Mouse (Mus musculus) gastrocnemius, adult 18-20 months (tissue): Measurements from ENCODE around the gene Atp5b. TPM values are rescaled to one million over a fixed set of nuclear protein-coding genes. Genes with fewer than 3 reads are reported as not detected.

ENCODE experiments used
- DNase-seq: peaks from one replicate; pipeline ENCODE4 v3.0.0; 2021; ENCODE audit warnings: low spot score
- microRNA-seq: library from miRNA; unstranded; fragments of <30 nt; microRNA quantifications from one replicate; pipeline ENCODE4 v1.2.0, GENCODE M21; 2021
- total RNA-seq, 2 experiments: library from RNA; stranded (reverse); gene quantifications; 2 replicates each; pipeline ENCODE4 v1.2.3; 2021

The Atp5b gene
- total RNA-seq, 2 experiments from 2014 or later: 3,383 to 3,450 TPM

- DNase-seq: no peak
Measured at GRCm38 (mm10) chr10:128095003-128095636, 12.0 kb downstream of the Atp5b start.

- no peak for DNase-seq
Measured at GRCm38 (mm10) chr10:128096313-128096692, 13.2 kb downstream of the Atp5b start.

DNA sequence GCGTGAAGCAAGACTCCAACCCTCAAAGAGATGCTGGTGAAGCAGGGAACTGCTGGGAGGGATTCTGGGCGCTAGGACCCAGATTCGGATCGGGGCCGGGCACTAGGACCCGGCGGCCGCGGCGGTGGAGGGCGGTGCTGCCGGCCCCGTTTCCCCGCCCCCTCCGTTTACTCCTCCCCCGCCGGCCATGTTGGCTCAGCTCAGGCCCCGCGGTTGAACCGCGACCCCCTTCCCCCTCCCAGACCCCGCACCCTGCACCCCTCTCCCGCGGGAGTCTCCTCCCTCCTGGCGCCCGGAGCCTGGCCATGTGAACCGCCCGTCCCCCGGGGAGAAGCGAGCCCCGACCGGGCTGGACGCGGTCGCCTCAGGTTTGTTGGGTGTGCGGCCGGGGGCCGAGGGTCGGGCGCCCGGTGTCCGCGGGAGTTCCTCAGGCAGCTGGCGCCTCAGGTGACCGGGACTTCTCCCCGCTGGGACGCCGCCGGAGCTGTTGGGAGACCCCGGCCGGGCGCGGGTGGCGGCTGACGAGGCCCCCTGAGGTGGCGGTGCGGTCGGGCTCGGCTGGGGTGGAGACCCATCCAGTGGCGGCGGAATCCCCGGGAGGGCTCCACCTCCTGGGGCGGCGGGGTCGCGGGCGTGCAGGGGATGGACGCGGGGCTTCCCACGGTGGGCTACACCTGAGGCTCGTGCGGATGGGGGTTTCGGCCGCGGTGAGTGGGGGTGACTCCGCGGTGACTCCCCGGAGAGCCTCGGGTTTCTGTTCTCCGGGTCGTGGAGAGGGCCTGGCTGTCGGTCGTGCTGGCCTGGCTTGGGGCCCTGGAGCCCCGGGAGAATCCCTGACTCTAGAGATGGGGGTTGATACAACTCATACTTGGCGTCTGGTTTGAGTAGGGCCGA is 13.9 kb downstream of the Atp5b start:
- peak; percentile 70 for DNase-seq

- peak; percentile 45 for DNase-seq
Measured at GRCm38 (mm10) chr10:128097587-128097971, 14.5 kb downstream of the Atp5b start.

DNA sequence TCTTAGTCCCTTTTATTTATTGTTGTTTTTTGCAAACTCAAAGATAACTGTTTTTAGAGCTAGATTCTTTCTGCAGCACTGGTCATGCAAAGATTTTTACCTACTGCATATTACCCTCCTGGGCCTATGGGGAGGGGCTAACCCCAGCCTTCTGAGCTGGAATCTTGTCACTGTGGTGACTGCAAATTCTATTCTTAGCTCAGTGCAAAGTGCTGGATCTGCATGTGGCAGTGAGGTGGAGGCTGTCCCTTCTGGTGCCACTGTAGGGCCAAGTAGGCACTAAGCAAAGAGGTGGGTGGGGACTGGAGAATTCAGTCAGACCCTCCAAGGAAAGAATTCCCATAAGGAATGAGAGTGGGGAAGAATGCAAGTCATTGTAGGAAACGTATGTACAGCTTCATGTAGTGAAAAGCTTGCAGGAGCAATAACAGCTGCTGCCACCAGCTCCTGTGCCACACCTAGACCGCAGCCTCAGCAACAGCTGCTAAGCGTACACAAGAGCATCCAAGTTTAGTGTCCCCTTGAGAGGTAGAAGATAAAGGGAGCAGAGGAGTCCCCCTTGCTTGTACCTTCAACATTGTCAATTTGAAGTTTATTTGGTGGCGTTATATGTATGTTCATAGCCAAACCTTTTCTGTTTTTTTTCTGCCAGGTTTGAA is 27.2 kb downstream of the Atp5b start:
- DNase-seq: peak; percentile 64

- no peak for DNase-seq
Measured at GRCm38 (mm10) chr10:128111227-128111626, 28.2 kb downstream of the Atp5b start.

DNA sequence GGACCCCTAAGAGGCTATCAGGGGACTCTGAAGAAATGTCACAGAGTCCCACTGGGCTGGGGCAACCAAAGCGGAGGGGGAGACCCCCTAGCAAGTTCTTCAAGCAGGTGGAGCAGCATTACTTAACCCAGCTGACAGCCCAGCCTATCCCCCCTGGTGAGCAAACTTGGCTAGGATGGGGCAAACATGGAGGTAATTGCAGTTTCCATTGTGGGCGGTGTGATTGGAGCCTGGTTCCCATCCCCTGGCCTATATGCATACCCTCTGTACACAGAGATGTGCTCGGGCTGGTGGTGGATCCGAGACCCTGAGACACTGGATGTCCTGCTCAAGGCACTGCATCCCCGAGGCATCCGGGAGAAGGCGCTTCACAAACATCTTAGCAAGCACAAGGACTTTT is 40.8 kb downstream of the Atp5b start:
- no peak for DNase-seq

- DNase-seq: no peak
Measured at GRCm38 (mm10) chr10:128124831-128125230, 41.8 kb downstream of the Atp5b start.

- no peak for DNase-seq
Measured at GRCm38 (mm10) chr10:128125951-128126350, 42.9 kb downstream of the Atp5b start.

- DNase-seq: no peak
Measured at GRCm38 (mm10) chr10:128127497-128127896, 44.4 kb downstream of the Atp5b start.

GRCm38 (mm10) chr10:128128143-128128542 is 45.1 kb downstream of the Atp5b start:
- no peak for DNase-seq

DNA sequence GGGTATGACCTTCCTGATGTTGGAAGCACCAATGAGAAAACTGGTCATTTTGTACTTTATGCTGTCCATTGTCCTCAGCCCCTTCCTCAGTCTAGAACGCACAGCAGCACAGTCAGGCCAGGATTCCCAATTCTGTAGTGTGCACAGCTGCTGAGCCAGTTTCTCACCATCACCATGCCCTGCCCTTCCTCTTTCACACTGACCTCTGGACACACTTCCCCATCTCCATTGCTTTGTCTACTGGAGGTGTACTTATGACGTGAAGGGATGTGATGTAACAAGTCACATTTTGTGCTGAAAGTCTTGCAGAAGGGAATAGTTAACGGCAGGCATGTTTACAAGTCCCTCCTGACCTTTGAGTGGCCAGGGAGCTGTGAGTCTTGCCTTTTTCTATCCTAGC is 48.2 kb downstream of the Atp5b start:
- no peak for DNase-seq

GRCm38 (mm10) chr10:128131812-128132211 is 48.7 kb downstream of the Atp5b start:
- DNase-seq: no peak

GRCm38 (mm10) chr10:128133650-128134332 is 50.7 kb downstream of the Atp5b start:
- no peak for DNase-seq

DNA sequence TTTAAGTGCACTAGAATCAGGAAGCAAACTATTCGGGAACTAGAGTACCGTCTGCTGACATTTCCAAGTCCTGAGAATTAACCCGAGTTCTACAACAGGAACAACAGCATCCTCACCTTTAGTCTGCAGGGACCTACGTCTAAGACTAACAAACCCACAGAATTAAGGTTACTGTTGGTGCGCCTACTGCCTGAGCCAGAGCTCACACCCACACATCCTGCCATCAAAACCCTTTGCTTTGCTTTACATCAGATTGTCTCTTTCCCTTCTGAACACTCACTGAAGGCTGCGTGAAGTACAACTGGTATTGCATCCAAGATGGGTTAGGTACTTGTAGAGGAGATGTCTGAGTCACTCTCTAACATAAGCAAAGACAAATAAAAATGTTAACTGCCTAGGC is 52.3 kb downstream of the Atp5b start:
- no peak for DNase-seq

Small RNA genes lying within 50 kb of the gene (microRNA-seq; reads per million reads assigned to microRNA genes)
- 22.2 reads per million, percentile 38 among the genes with 10 or more reads in this experiment for gene Mir677

Other genes starting within 250 kb of the Atp5b start
- not detected for gene Rdh19, start 233.3 kb upstream of the Atp5b start, total RNA-seq
- gene Rdh16f2, start 216.8 kb upstream of the Atp5b start, total RNA-seq: not detected
- under 1 TPM in 1 of 2 experiments, not detected in 1; 0.38 TPM for gene Rdh7, start 194.5 kb upstream of the Atp5b start, total RNA-seq
- gene Sdr9c7, start 184.8 kb upstream of the Atp5b start, total RNA-seq: not detected
- not detected for gene Hsd17b6, start 75.7 kb upstream of the Atp5b start, total RNA-seq
- 1 to 10 TPM in 1 of 2 experiments, under 1 TPM in 1; 0.64 to 1.0 TPM for gene Prim1, start 68.1 kb upstream of the Atp5b start, total RNA-seq
- gene Naca, start 47.7 kb upstream of the Atp5b start, total RNA-seq: 100 to 1,000 TPM; 382 to 392 TPM
- 10 to 100 TPM; 72.1 to 87.9 TPM for gene Ptges3, start 24.3 kb upstream of the Atp5b start, total RNA-seq
- 10 to 100 TPM; 12.4 to 13.9 TPM for gene Baz2a, start 8.3 kb downstream of the Atp5b start, total RNA-seq
- 10 to 100 TPM; 61.7 to 69.1 TPM for gene Rbms2, start 97.0 kb downstream of the Atp5b start, total RNA-seq
- gene Gls2, start 111.2 kb downstream of the Atp5b start, total RNA-seq: under 1 TPM; 0.43 TPM
- 10 to 100 TPM; 33.0 to 34.6 TPM for gene Spryd4, start 128.5 kb downstream of the Atp5b start, total RNA-seq
- not detected for gene Mip, start 142.6 kb downstream of the Atp5b start, total RNA-seq
- gene Timeless, start 148.8 kb downstream of the Atp5b start, total RNA-seq: 1 to 10 TPM; 2.1 to 3.2 TPM
- under 1 TPM in 1 of 2 experiments, not detected in 1; 0.21 TPM for gene Apon, start 170.8 kb downstream of the Atp5b start, total RNA-seq
- gene Apof, start 185.4 kb downstream of the Atp5b start, total RNA-seq: under 1 TPM in 1 of 2 experiments, not detected in 1; 0.28 TPM
- gene Stat2, start 187.3 kb downstream of the Atp5b start, total RNA-seq: 1 to 10 TPM; 2.7 to 5.2 TPM
- not detected for gene Il23a, start 215.5 kb downstream of the Atp5b start, total RNA-seq
- gene Pan2, start 220.1 kb downstream of the Atp5b start, total RNA-seq: 1 to 10 TPM; 3.3 to 3.7 TPM
- 10 to 100 TPM; 46.4 to 48.3 TPM for gene Cnpy2, start 239.2 kb downstream of the Atp5b start, total RNA-seq